Mouse (Mus musculus) ES-E14 (cell line): ENCODE results near the gene Cebpzos.

Experiments used
- CHD2 ChIP-seq: IDR thresholded peaks from 2 replicates; pipeline ENCODE4 v1.6.1; 2014; ENCODE audit warnings: mild to moderate bottlenecking, low read depth, low read length, inconsistent platforms
- MAFK ChIP-seq: IDR thresholded peaks from 2 replicates; pipeline ENCODE4 v1.6.1; 2014; ENCODE audit warnings: mild to moderate bottlenecking, low read depth, low read length, inconsistent platforms; ENCODE audit not compliant: insufficient read depth

GRCm38 (mm10) chr17:78894991-78895390 lies 21.3 kb upstream of the Cebpzos start:
- no peak for TF ChIP-seq MAFK
- TF ChIP-seq CHD2, result no peak
